Mouse (Mus musculus): ENCODE data around the gene Esp3. TPM values are rescaled to one million over a fixed set of nuclear protein-coding genes. Genes with fewer than 3 reads are reported as not detected.
"Not testable (repeated sequence)": the region's sequence is repeated elsewhere in the genome, so short reads cannot be mapped to it uniquely, and the experiment has no call there.

Esp3 gene
- polyA plus RNA-seq (2011; ENCODE audit: insufficient read length, low read depth, missing spikeins), result not detected in 2 replicates

DNA sequence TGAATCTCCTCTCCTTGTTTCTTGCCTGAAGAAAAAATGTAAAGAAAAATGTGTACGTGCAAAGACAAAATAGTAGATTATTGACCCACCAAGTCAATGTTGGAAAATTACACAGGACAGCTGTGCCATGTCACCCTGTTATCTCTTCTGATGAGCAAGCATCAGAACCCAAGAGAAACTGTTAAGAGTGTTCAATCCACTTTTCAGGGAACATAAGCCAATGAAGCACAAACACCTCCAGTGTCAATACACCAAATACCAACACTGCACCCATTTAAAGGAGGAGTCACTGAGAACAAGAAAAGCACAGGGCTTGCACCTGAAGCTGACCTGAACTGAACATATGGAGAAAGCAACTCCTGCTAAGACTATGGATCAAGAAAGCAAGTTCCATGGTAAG, at the start of gene Esp3:
Gene Esp3 (plus strand): TSS at position 301 of the 400 bp plus-strand sequence.
- not testable (repeated sequence) for H3K27ac ChIP-seq (ENCODE audit: insufficient read depth, low read length); H3K4me1 ChIP-seq (ENCODE audit: control insufficient read depth, insufficient read depth, low read length); H3K4me3 ChIP-seq (ENCODE audit: insufficient read depth, low read length)

- not testable (repeated sequence) for H3K27ac ChIP-seq (ENCODE audit: insufficient read depth, low read length); H3K4me3 ChIP-seq (ENCODE audit: insufficient read depth, low read length); H3K4me1 ChIP-seq (ENCODE audit: control insufficient read depth, insufficient read depth, low read length)
These were observed 48.0 kb upstream of the Esp3 start for GRCm38 (mm10) chr17:40583906-40584305.

GRCm38 (mm10) chr17:40591297-40591696, 40.6 kb upstream of the Esp3 start:
- Histone ChIP-seq H3K4me1 (ENCODE audit: control insufficient read depth, insufficient read depth, low read length) (no peaks in the 10 kb centered on the region), H3K27ac (ENCODE audit: insufficient read depth, low read length) (no peak overlapping the region), H3K4me3 (ENCODE audit: insufficient read depth, low read length) (no peak overlapping the region)
- no peak for TF ChIP-seq CTCF (IDR thresholded peaks at IDR 0.05; ENCODE audit: borderline replicate concordance, insufficient read depth, low read length)
- TF ChIP-seq POLR2A (IDR thresholded peaks at IDR 0.05; ENCODE audit: low read depth, low read length), result no peak

DNA sequence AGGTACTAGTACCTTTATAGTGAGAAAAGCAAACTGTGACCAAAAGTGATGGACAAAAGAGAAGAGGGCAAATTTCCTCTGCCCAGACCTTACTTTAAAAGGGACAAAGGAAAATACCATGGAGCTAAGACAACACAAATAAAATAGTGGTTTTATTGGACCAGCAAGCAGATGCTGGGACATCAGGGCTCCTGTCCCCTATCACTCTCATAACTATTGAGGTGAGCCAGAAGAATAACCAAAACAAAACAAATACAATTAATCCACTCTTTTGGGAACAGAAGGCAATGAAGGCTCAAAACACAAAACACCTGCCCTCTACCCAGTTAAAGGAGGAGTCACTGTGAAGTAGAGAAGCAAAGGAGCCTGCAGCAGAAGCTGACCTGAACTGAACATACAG, 33.6 kb upstream of the Esp3 start, which contains the start of gene Esp4:
Gene Esp4 (plus strand): TSS at position 301 of the 400 bp plus-strand sequence.
- Histone ChIP-seq H3K4me1 (ENCODE audit: control insufficient read depth, insufficient read depth, low read length) (no peaks in the 10 kb centered on the region), H3K27ac (ENCODE audit: insufficient read depth, low read length) (no peak within 1 kb of the TSS), H3K4me3 (ENCODE audit: insufficient read depth, low read length) (no peak within 1 kb of the TSS)
- no peak for TF ChIP-seq POLR2A (IDR thresholded peaks at IDR 0.05; ENCODE audit: low read depth, low read length)
- no peak for TF ChIP-seq CTCF (IDR thresholded peaks at IDR 0.05; ENCODE audit: borderline replicate concordance, insufficient read depth, low read length)

GRCm38 (mm10) chr17:40662118-40662679, 30.3 kb downstream of the Esp3 start:
- not testable (repeated sequence) for H3K4me3 ChIP-seq (ENCODE audit: insufficient read depth, low read length); H3K4me1 ChIP-seq (ENCODE audit: control insufficient read depth, insufficient read depth, low read length); H3K27ac ChIP-seq (ENCODE audit: insufficient read depth, low read length)

DNA sequence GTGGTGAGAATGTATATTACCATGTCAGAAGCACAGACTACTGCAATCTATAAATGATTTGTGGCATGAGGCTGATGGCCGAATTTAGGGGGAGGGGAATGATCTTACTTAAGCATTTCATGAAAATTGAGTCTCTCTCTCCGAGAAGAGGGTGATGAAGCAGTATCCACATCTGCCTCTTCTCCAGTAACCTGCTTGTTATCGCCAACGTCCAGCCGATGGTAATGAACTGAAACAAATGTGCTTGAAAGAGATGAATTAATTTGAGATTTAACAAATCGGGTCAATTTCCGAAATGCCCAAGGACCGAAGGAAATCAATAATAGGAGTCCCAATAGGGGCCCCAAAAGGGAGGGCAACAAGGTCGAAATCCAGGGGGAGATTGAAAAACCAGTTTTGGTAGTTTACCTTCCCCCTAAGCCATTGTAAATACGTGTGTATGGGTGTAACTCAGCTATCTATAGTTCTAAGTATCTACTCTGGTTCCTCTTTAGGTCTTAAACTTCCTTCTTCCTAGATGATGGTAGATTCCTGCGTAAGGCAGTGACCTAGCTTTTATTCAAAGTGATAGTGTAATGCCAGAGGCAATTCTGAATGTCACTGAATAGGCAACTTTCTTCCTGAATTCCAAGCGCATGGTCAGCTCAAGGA, 31.4 kb downstream of the Esp3 start:
- not testable (repeated sequence) for H3K4me1 ChIP-seq (ENCODE audit: control insufficient read depth, insufficient read depth, low read length); H3K4me3 ChIP-seq (ENCODE audit: insufficient read depth, low read length); H3K27ac ChIP-seq (ENCODE audit: insufficient read depth, low read length)

Other genes starting within 250 kb of the Esp3 start
- gene Esp8, start 112.1 kb upstream of the Esp3 start, polyA plus RNA-seq (2011; ENCODE audit: insufficient read length, low read depth, missing spikeins), result not detected in 2 replicates
- not detected in 2 replicates for gene Esp6, start 70.6 kb upstream of the Esp3 start, polyA plus RNA-seq (2011; ENCODE audit: insufficient read length, low read depth, missing spikeins)
- gene Esp4, start 33.5 kb upstream of the Esp3 start, polyA plus RNA-seq (2011; ENCODE audit: insufficient read length, low read depth, missing spikeins), result not detected in 2 replicates
- not detected in 2 replicates for gene Esp1, start 95.0 kb downstream of the Esp3 start, polyA plus RNA-seq (2011; ENCODE audit: insufficient read length, low read depth, missing spikeins)
- 0.40 TPM in 1 of 2 replicates, not detected in the other for gene Crisp2, start 174.9 kb downstream of the Esp3 start, polyA plus RNA-seq (2011; ENCODE audit: insufficient read length, low read depth, missing spikeins)
- not detected in 2 replicates for gene Rhag, start 179.1 kb downstream of the Esp3 start, polyA plus RNA-seq (2011; ENCODE audit: insufficient read length, low read depth, missing spikeins)
- 6.2 and 8.0 TPM in 2 replicates for gene 9130008F23Rik, start 248.5 kb downstream of the Esp3 start, polyA plus RNA-seq (2011; ENCODE audit: insufficient read length, low read depth, missing spikeins)

Measured in embryonic fibroblast, embryonic 13.5 days (primary cell).